Mouse (Mus musculus): ENCODE results near the gene Olfr554. TPM values are rescaled to one million over a fixed set of nuclear protein-coding genes. Genes with fewer than 3 reads are reported as not detected.

Gene Olfr554
- polyA plus RNA-seq, 1 experiment, result not detected

DNA sequence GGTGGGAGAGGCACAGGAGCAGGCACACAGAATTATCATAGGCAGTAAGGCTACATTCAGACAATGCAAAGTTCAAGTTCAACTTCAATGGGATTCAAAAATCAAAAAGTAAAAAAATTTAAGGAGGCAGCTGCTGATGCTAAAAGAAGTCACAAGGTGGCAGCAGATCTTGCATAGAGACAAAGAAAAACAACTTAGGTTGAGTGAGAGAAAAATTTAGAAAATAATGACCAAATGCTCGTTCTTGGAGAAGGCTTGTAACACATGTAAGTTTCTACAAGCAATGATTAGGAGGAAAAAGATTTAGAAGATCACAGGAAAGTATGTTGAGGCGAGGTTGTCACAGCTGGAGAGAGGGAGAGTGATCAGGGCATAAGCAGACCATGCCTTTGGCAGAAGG is 27.1 kb downstream of the Olfr554 start:
- Histone ChIP-seq H3K27ac (ENCODE audit: insufficient read depth, low read length) (no peak overlapping the region), H3K4me3 (ENCODE audit: insufficient read depth, low read length) (no peak overlapping the region), H3K4me1 (ENCODE audit: control insufficient read depth, insufficient read depth, low read length) (no peaks in the 10 kb centered on the region)
- TF ChIP-seq CTCF (IDR thresholded peaks at IDR 0.05; ENCODE audit: borderline replicate concordance, insufficient read depth, low read length) (no peak), POLR2A (IDR thresholded peaks at IDR 0.05; ENCODE audit: low read depth, low read length) (no peak)

DNA sequence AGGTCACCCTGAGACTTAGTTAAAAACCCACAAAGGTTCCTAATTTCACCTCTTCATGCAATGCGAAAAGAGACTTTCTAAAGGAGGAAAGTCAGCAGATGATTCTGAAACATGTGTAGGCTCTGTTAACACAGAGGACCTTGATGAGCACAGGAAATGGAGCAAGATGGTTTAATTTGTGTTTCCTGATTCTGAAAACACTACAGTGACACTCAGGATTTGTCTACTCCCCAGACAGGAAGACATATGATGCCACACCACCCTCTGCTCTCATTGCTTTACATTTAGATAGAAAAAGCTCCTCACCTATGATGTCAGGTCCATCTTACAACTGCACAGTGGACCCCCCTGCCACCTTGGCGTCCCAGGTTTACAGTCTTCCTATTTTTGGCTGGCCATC is 38.0 kb downstream of the Olfr554 start:
- TF ChIP-seq CTCF (IDR thresholded peaks at IDR 0.05; ENCODE audit: borderline replicate concordance, insufficient read depth, low read length), result no peak
- no peak for TF ChIP-seq POLR2A (IDR thresholded peaks at IDR 0.05; ENCODE audit: low read depth, low read length)
- H3K27ac ChIP-seq (ENCODE audit: insufficient read depth, low read length), result no peak overlapping the region
- H3K4me3 ChIP-seq (ENCODE audit: insufficient read depth, low read length), result no peak overlapping the region
- H3K4me1 ChIP-seq (ENCODE audit: control insufficient read depth, insufficient read depth, low read length), result no peaks in the 10 kb centered on the region

DNA sequence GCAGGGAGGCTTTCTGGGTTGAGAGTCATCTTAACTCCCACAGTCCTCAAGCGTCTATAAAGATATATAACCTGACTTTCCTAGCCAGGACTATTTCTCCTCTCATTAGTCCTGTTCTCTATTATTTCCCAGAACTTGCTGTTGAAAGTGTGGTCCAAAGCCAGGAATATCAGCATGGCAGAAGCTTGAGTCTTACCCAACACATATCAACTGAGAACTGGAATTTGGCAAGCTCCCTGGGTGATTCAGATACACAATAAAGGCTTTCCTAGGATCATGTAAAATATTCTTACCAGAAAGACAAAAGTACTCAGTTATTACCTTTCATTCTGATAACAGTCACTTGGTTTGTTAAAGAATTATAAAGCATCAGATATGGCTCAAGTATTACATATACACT is 43.7 kb downstream of the Olfr554 start:
- no peak for TF ChIP-seq POLR2A (IDR thresholded peaks at IDR 0.05; ENCODE audit: low read depth, low read length)
- no peak for TF ChIP-seq CTCF (IDR thresholded peaks at IDR 0.05; ENCODE audit: borderline replicate concordance, insufficient read depth, low read length)
- no peak overlapping the region for H3K4me3 ChIP-seq (ENCODE audit: insufficient read depth, low read length)

DNA sequence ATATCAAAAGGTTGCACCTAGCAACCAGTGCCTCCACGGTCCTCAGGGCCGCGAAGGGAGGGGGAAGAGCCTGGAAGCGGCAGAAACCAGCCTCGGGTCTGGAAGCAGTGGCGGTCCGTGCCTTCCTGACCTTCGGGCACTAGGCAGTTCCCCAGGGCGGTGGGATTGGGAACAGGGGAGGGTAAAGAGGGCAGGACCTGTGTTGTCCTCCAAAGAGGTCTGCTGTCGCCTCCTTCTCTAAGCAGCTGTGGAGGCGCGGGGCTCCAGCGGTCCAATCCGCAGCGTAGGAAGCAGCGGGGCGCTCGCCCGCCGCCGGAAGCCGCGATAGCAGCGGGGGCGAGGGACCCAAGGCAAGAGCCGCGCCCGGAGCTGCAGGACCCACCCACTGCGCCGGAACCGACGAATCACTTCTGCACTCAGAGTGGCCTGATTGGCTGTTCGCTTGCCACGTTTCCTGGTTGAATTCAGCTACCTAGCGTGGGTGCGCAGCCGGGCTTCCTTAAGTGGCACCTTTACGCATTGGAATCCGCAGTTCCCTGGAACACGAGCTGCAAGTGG is 48.8 kb downstream of the Olfr554 start, which contains the start of gene Trim68:
Trim68 (minus strand) TSS at position 384 of the 558 bp plus-strand sequence.
- no peak for TF ChIP-seq CTCF (IDR thresholded peaks at IDR 0.05; ENCODE audit: borderline replicate concordance, insufficient read depth, low read length)
- TF ChIP-seq POLR2A (IDR thresholded peaks at IDR 0.05; ENCODE audit: low read depth, low read length), result peak; percentile 63
- Histone ChIP-seq H3K4me3 (ENCODE audit: insufficient read depth, low read length) (peak within 1 kb of the TSS; percentile 66), H3K4me1 (ENCODE audit: control insufficient read depth, insufficient read depth, low read length) (no peaks in the 10 kb centered on the region), H3K27ac (ENCODE audit: insufficient read depth, low read length) (peak within 1 kb of the TSS; percentile 54; the same call in 1 of the 2 replicates)

More for the DNA sequence above, 43.7 kb downstream of the Olfr554 start:
- Histone ChIP-seq H3K27ac (ENCODE audit: insufficient read depth, low read length) (no peak overlapping the region), H3K4me1 (ENCODE audit: control insufficient read depth, insufficient read depth, low read length) (no peaks in the 10 kb centered on the region)

Other genes starting within 250 kb of the Olfr554 start
- gene Rrm1, start 196.7 kb upstream of the Olfr554 start, polyA plus RNA-seq (2011; ENCODE audit: insufficient read length, low read depth, missing spikeins), result 167 and 222 TPM in 2 replicates
- not detected in 2 replicates for gene Olfr543, start 156.8 kb upstream of the Olfr554 start, polyA plus RNA-seq (2011; ENCODE audit: insufficient read length, low read depth, missing spikeins)
- not detected in 2 replicates for gene Olfr544, start 150.1 kb upstream of the Olfr554 start, polyA plus RNA-seq (2011; ENCODE audit: insufficient read length, low read depth, missing spikeins)
- gene Olfr545, start 138.9 kb upstream of the Olfr554 start, polyA plus RNA-seq (2011; ENCODE audit: insufficient read length, low read depth, missing spikeins), result not detected in 2 replicates
- not detected in 2 replicates for gene Olfr547, start 103.7 kb upstream of the Olfr554 start, polyA plus RNA-seq (2011; ENCODE audit: insufficient read length, low read depth, missing spikeins)
- gene Olfr548-ps1, start 97.5 kb upstream of the Olfr554 start, polyA plus RNA-seq (2011; ENCODE audit: insufficient read length, low read depth, missing spikeins), result not detected in 2 replicates
- not detected in 2 replicates for gene Olfr549, start 88.6 kb upstream of the Olfr554 start, polyA plus RNA-seq (2011; ENCODE audit: insufficient read length, low read depth, missing spikeins)
- 8.4 and 8.8 TPM in 2 replicates for gene Trim21, start 72.9 kb upstream of the Olfr554 start, polyA plus RNA-seq (2011; ENCODE audit: insufficient read length, low read depth, missing spikeins)
- gene Olfr550, start 67.0 kb upstream of the Olfr554 start, polyA plus RNA-seq (2011; ENCODE audit: insufficient read length, low read depth, missing spikeins), result not detected in 2 replicates
- gene Olfr551, start 46.5 kb upstream of the Olfr554 start, polyA plus RNA-seq (2011; ENCODE audit: insufficient read length, low read depth, missing spikeins), result not detected in 2 replicates
- gene Olfr552, start 40.7 kb upstream of the Olfr554 start, polyA plus RNA-seq (2011; ENCODE audit: insufficient read length, low read depth, missing spikeins), result not detected in 2 replicates
- gene Olfr553, start 20.2 kb upstream of the Olfr554 start, polyA plus RNA-seq (2011; ENCODE audit: insufficient read length, low read depth, missing spikeins), result not detected in 2 replicates
- gene Olfr555, start 20.4 kb downstream of the Olfr554 start, polyA plus RNA-seq (2011; ENCODE audit: insufficient read length, low read depth, missing spikeins), result not detected in 2 replicates
- gene Olfr556, start 26.5 kb downstream of the Olfr554 start, polyA plus RNA-seq (2011; ENCODE audit: insufficient read length, low read depth, missing spikeins), result not detected in 2 replicates
- gene Trim68, start 48.9 kb downstream of the Olfr554 start, polyA plus RNA-seq (2011; ENCODE audit: insufficient read length, low read depth, missing spikeins), result 10.0 and 10.6 TPM in 2 replicates
- gene Olfr557, start 57.5 kb downstream of the Olfr554 start, polyA plus RNA-seq (2011; ENCODE audit: insufficient read length, low read depth, missing spikeins), result not detected in 2 replicates
- gene Olfr558, start 63.8 kb downstream of the Olfr554 start, polyA plus RNA-seq (2011; ENCODE audit: insufficient read length, low read depth, missing spikeins), result not detected in 2 replicates
- gene Olfr33, start 80.6 kb downstream of the Olfr554 start, polyA plus RNA-seq (2011; ENCODE audit: insufficient read length, low read depth, missing spikeins), result not detected in 2 replicates
- gene Olfr559, start 89.1 kb downstream of the Olfr554 start, polyA plus RNA-seq (2011; ENCODE audit: insufficient read length, low read depth, missing spikeins), result not detected in 2 replicates
- gene Olfr560, start 120.9 kb downstream of the Olfr554 start, polyA plus RNA-seq (2011; ENCODE audit: insufficient read length, low read depth, missing spikeins), result not detected in 2 replicates
- gene Olfr78, start 121.0 kb downstream of the Olfr554 start, polyA plus RNA-seq (2011; ENCODE audit: insufficient read length, low read depth, missing spikeins), result not detected in 2 replicates
- not detected in 2 replicates for gene Olfr561, start 132.8 kb downstream of the Olfr554 start, polyA plus RNA-seq (2011; ENCODE audit: insufficient read length, low read depth, missing spikeins)
- gene Olfr564, start 165.0 kb downstream of the Olfr554 start, polyA plus RNA-seq (2011; ENCODE audit: insufficient read length, low read depth, missing spikeins), result not detected in 2 replicates
- not detected in 2 replicates for gene Olfr566, start 220.3 kb downstream of the Olfr554 start, polyA plus RNA-seq (2011; ENCODE audit: insufficient read length, low read depth, missing spikeins)
- gene Olfr568, start 238.7 kb downstream of the Olfr554 start, polyA plus RNA-seq (2011; ENCODE audit: insufficient read length, low read depth, missing spikeins), result not detected in 2 replicates